Mouse (Mus musculus): ENCODE data around the gene Bola3. TPM values are rescaled to one million over a fixed set of nuclear protein-coding genes. Genes with fewer than 3 reads are reported as not detected.

Gene Bola3
- total RNA-seq, 2 experiments from 2014 or later = 243 to 293 TPM

DNA sequence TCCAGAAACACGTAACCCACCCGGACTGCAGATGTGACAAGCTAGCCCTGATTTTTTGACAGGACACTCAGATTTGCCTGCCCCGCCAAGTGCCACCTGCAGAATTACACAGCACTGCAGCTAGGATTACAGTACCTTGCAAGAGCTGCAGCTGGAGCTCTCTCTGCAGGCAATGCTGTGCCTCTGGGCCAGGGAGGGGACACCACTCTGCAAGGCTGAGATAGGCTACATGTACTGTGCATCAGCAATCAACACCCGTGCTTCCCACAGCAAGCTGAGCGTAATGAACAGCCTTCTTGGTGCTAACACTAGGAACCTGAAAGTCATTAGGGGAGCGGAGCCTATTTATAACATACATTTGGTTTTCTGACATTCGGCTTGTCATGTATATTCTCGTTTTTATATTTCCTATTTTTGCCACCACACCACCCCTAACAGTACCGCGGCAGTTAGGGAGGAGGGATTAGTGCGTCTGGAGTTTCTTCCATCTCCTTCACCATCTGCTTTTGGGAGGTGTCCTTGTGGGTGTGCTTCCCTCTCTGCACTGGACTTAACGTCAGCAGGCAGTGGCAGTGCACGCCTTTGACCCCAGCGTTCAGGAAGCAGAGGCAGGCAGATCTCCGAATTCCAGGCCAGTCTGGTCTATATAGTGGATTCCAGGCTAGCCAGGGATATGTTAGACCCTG lies 46.7 kb downstream of the Bola3 start:
- DNase-seq = no peak

DNA sequence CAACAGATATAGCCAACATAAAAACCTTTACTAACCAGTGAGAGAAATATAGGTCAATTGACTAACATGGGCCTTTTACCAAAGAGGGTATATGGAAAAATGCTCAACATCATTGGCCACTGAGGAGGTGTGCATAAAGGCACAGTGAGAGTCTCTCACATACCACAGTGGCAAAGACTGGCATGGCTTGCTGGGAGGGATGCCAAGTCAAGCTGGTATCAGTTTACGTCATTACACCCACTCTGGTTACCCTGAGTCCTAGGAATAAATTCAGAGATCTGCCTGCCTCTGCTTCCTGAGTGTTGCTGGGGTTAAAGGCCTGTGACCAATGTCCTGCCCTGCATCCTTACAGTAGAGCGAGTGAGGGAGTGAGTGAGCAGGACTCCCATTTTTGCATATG lies 47.8 kb downstream of the Bola3 start:
- DNase-seq = no peak

DNA sequence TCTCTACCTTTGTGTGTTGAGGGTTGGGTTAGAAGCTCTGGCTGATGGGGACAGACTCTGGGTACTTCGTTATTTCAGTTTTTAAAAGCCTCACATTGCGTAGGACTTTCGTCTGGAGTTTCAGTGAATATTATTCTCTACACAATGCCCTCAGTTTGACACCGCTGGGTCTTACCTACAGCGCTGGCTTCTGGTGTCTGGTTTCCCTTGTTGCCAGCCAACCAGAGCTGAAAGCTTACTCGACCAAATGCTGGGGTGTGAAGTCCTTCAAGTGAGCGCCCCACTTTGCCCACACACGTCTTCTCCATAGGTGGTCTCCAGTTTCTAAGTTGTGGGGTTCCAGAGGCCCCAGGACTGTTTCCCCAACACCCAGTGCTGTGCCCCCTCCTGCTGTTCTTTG lies 48.8 kb downstream of the Bola3 start:
- no peak for DNase-seq

DNA sequence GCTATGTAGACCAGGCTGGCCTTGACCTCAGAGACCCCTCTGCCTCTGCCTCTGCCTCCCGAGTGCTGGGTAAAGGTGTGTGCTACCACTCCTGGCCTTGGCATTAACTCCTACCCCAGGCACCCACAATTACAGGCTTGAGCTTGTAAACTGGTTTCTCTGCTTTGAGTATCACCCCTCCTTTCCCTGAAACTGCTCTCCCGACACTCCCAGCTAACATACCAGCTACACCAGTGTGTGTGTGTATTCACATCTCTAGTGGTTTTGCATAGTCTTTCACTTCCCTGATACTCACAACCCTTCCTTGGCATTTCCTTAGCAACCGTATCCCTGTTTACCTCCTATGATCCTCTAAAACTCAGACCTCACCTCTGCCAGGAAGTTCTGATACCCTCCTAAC lies 50.8 kb downstream of the Bola3 start:
- no peak for DNase-seq

DNA sequence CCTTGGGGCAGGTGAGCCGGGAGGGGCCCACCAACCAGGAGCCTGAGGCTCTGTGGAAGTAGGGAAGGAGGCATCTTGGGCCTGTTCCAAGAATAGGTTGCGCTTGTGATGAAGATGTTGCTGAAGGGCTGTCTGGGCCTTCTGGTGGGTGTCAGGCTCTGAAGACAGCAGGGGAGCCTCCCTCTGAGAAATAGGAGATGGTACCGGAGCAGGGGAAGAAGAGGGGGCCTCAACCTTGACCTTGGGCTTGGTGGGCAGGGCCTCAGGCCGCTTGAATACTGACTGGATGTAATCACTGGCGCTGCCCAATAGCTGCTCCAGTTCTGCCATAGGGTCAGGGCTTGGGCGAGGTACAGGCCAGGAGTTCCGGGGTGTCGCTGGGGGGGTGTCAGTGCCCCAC lies 54.5 kb downstream of the Bola3 start:
- DNase-seq = no peak

DNA sequence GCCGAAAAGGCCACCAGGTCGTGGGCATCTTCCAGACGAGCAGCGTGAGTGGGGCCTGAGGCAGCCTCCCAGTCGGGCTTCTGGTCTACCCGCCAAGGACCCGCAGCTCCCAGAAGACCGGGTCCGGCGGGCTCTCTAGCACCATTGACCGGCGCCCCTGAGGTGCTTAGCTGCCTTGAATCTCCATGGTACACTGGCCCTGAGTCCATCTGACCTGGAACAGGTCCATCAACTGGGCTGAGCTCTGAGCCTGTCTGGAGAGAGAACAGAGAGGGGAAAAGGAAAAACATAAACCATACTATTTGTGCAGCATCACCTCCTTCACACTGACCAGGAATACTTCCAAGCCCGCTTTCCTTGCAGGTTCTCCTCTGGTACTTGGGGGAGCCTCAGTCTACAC lies 55.6 kb downstream of the Bola3 start:
- no peak for DNase-seq

DNA sequence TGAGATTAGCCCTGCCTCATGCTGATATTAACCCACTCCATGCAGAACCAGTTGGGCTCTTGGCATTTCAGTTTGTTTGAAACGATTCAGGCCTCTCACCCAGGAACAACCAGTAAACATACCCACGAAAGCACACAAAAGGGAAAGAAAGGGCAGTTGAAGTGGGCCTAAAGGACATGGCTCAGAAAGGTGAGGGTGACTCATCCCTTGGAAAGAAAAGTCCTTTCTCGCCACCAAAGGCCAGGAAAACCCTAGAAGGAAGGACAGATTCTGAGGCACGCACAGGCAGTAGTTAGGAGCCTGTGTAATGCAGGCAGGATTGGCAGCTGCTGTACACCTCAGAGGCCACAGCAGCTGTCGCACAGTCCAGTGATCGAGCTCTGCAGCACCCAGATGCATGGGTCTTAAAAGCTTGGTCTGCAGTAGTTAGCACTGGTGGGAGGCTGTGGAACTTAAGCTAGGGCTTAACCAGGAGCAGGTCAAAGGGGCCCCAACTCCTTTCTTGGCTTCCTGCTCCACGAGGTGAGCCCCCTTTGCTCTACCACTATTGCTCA lies 56.6 kb downstream of the Bola3 start:
- DNase-seq = no peak

DNA sequence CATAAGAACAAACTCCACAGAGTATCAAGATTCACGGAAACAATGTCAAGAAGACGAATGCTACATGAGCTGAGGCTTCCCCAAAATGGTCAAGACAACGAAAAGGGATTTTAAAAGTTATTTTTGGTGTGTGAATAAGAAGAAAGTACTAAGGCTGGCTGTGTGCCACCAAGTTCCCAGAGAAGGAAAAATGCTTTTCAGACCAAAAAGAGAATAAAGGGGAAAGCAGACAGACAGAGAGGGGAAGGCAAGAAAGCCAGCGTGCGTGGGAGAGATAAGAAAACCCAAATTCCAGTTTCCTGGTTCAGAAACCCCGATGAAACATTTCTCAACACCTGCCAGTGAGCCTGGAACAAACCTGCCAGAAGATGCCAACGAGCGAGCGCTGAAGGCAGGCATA lies 59.6 kb downstream of the Bola3 start:
- no peak for DNase-seq

Small RNA genes within 50 kb of the gene (microRNA-seq; reads per million reads assigned to microRNA genes)
- gene Mir6374 = not detected

Other genes with a start within 250 kb of the Bola3 start
- 1 to 10 TPM; 2.4 to 7.9 TPM for gene Ccdc142, start 247.5 kb upstream of the Bola3 start, total RNA-seq (2021)
- gene Gm42688, start 247.5 kb upstream of the Bola3 start, total RNA-seq (2021) = 1 to 10 TPM; 2.9 to 6.5 TPM
- gene Mrpl53, start 240.1 kb upstream of the Bola3 start, total RNA-seq (2021) = 100 to 1,000 TPM; 109 to 115 TPM
- 10 to 100 TPM; 42.7 to 48.9 TPM for gene Mogs, start 233.7 kb upstream of the Bola3 start, total RNA-seq (2021)
- 10 to 100 TPM; 61.1 to 82.1 TPM for gene Wbp1, start 227.6 kb upstream of the Bola3 start, total RNA-seq (2021)
- 10 to 100 TPM; 20.7 to 25.7 TPM for gene Ino80b, start 223.7 kb upstream of the Bola3 start, total RNA-seq (2021)
- gene Rtkn, start 213.7 kb upstream of the Bola3 start, total RNA-seq (2021) = 10 to 100 TPM; 10.9 to 19.8 TPM
- 1 to 10 TPM; 2.0 to 2.2 TPM for gene Wdr54, start 192.8 kb upstream of the Bola3 start, total RNA-seq (2021)
- gene 1700003E16Rik, start 192.7 kb upstream of the Bola3 start, total RNA-seq (2021) = under 1 TPM; 0.24 to 0.39 TPM
- gene Dctn1, start 183.2 kb upstream of the Bola3 start, total RNA-seq (2021) = 100 to 1,000 TPM; 101 to 119 TPM
- gene Slc4a5, start 129.3 kb upstream of the Bola3 start, total RNA-seq (2021) = under 1 TPM; 0.12 to 0.15 TPM
- gene Mthfd2, start 23.2 kb upstream of the Bola3 start, total RNA-seq (2021) = 10 to 100 TPM; 16.6 to 24.3 TPM
- gene Mob1a, start 23.1 kb upstream of the Bola3 start, total RNA-seq (2021) = 10 to 100 TPM; 66.1 to 71.9 TPM
- 10 to 100 TPM; 57.4 to 64.4 TPM for gene Tet3, start 109.9 kb downstream of the Bola3 start, total RNA-seq (2021)
- 10 to 100 TPM; 38.0 to 50.0 TPM for gene Dguok, start 157.8 kb downstream of the Bola3 start, total RNA-seq (2021)
- gene Actg2, start 187.1 kb downstream of the Bola3 start, total RNA-seq (2021) = 1 to 10 TPM; 3.2 to 5.6 TPM
- gene Stambp, start 223.6 kb downstream of the Bola3 start, total RNA-seq (2021) = 10 to 100 TPM; 18.3 to 23.4 TPM

Data from adrenal gland, postnatal 10 days (tissue).